Mouse (Mus musculus): Measurements from ENCODE around the gene Dnaja4. TPM values are rescaled to one million over a fixed set of nuclear protein-coding genes. Genes with fewer than 3 reads are reported as not detected.
"Not testable (repeated sequence)": the region's sequence is repeated elsewhere in the genome, so short reads cannot be mapped to it uniquely, and the experiment has no call there.

The Dnaja4 gene
- total RNA-seq, 2 experiments from 2014 or later = 44.9 to 48.0 TPM

GRCm38 (mm10) chr9:54682846-54683245, 15.8 kb upstream of the Dnaja4 start:
- DNase-seq (ENCODE audit: low spot score in 2 of 2) = no peak
- no peak overlapping the region for H3K27ac ChIP-seq
- H3K4me3 ChIP-seq = no peak overlapping the region
- TF ChIP-seq CTCF (conservative IDR thresholded peaks at IDR 0.05) = no peak

GRCm38 (mm10) chr9:54683814-54684605, 14.7 kb upstream of the Dnaja4 start:
- H3K4me3 ChIP-seq = no peak overlapping the region
- H3K27ac ChIP-seq = no peak overlapping the region
- no peak for TF ChIP-seq CTCF (conservative IDR thresholded peaks at IDR 0.05)
- DNase-seq (ENCODE audit: low spot score in 2 of 2) = no peak

GRCm38 (mm10) chr9:54687246-54688236, 11.1 kb upstream of the Dnaja4 start:
- no peak for TF ChIP-seq CTCF (conservative IDR thresholded peaks at IDR 0.05)
- peak; percentile 50 to 59 for DNase-seq (ENCODE audit: low spot score in 2 of 2)
- peak overlapping the region; percentile 28; the same call in 1 of the 2 replicates for H3K27ac ChIP-seq
- H3K4me3 ChIP-seq = no peak overlapping the region

- no peak overlapping the region for H3K27ac ChIP-seq
- no peak for DNase-seq (ENCODE audit: low spot score in 2 of 2)
- H3K4me3 ChIP-seq = no peak overlapping the region
- TF ChIP-seq CTCF (conservative IDR thresholded peaks at IDR 0.05) = no peak
Observed at GRCm38 (mm10) chr9:54689446-54689845, 9.2 kb upstream of the Dnaja4 start.

GRCm38 (mm10) chr9:54690697-54691096, 8.0 kb upstream of the Dnaja4 start:
- not testable (repeated sequence) for DNase-seq (ENCODE audit: low spot score in 2 of 2); H3K4me3 ChIP-seq; H3K27ac ChIP-seq

- TF ChIP-seq CTCF (conservative IDR thresholded peaks at IDR 0.05) = peak; percentile 29; the same call in 1 of the 2 replicates
- peak overlapping the region; percentile 51 for H3K4me3 ChIP-seq
Observed at GRCm38 (mm10) chr9:54691241-54691805, 7.3 kb upstream of the Dnaja4 start.

GRCm38 (mm10) chr9:54699087-54699344, 343 bp downstream of the Dnaja4 start:
- H3K4me3 ChIP-seq = peak overlapping the region; percentile 70
- no peak for DNase-seq (ENCODE audit: low spot score in 2 of 2)
- peak overlapping the region; percentile 95 for H3K27ac ChIP-seq
- no peak for TF ChIP-seq CTCF (conservative IDR thresholded peaks at IDR 0.05)

More at GRCm38 (mm10) chr9:54691241-54691805, 7.3 kb upstream of the Dnaja4 start:
- DNase-seq (ENCODE audit: low spot score in 2 of 2); H3K27ac ChIP-seq: not testable (repeated sequence)

GRCm38 (mm10) chr9:54699345-54700173, 886 bp downstream of the Dnaja4 start:
- TF ChIP-seq CTCF (conservative IDR thresholded peaks at IDR 0.05) = peak; percentile 27
- peak overlapping the region; percentile 95 for H3K27ac ChIP-seq
- DNase-seq (ENCODE audit: low spot score in 2 of 2) = peak; percentile 71 to 84
- peak overlapping the region; percentile 70 for H3K4me3 ChIP-seq

GRCm38 (mm10) chr9:54700174-54700475, 1.5 kb downstream of the Dnaja4 start:
- Histone ChIP-seq H3K27ac (peak overlapping the region; percentile 95), H3K4me3 (peak overlapping the region; percentile 70)
- DNase-seq (ENCODE audit: low spot score in 2 of 2) = peak; percentile 36 to 39
- TF ChIP-seq CTCF (conservative IDR thresholded peaks at IDR 0.05) = no peak

GRCm38 (mm10) chr9:54700746-54701145, 2.1 kb downstream of the Dnaja4 start:
- Histone ChIP-seq H3K4me3 (peak overlapping the region; percentile 70), H3K27ac (peak overlapping the region; percentile 95; the same call in 1 of the 2 replicates)
- DNase-seq (ENCODE audit: low spot score in 2 of 2) = no peak
- no peak for TF ChIP-seq CTCF (conservative IDR thresholded peaks at IDR 0.05)

GRCm38 (mm10) chr9:54702581-54702980, 3.9 kb downstream of the Dnaja4 start:
- Histone ChIP-seq H3K27ac (peak overlapping the region; percentile 44; the same call in 1 of the 2 replicates), H3K4me3 (no peak overlapping the region; the same call in 1 of the 2 replicates)
- DNase-seq (ENCODE audit: low spot score in 2 of 2) = no peak
- no peak for TF ChIP-seq CTCF (conservative IDR thresholded peaks at IDR 0.05)

GRCm38 (mm10) chr9:54704361-54704760, 5.7 kb downstream of the Dnaja4 start:
- TF ChIP-seq CTCF (conservative IDR thresholded peaks at IDR 0.05) = no peak
- no peak for DNase-seq (ENCODE audit: low spot score in 2 of 2)
- no peak overlapping the region for H3K4me3 ChIP-seq
- no peak overlapping the region for H3K27ac ChIP-seq
